27 mouse cellular contexts compared by ENCODE assay signal in the genomic region with DNA sequence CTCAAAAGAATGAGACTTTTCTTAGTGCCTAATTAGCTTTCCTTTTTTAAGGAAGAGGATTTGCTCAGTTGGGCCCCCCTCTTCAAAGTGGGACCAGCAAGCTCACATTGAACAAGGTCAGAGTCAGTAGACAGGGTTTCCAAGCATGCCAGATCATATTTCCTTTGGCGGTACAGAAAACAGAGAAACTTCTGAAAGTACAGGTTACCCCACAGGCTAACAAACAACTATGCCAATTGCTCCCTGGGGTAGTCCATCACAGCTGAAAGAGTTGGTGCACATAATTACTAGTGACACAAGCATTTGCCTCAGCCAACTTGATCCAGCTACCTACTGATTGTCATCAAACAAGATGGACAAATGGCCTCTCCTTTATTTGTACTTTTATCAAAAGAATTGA.
DNase-seq lines count a peak whose midpoint lies in the region; ATAC-seq and TF ChIP-seq lines count a peak whose summit lies in the region.
"Had no signal": no experiment of that assay in that cellular context is flagged by ENCODE, and none has a peak within 500 bp of the region (broad histone marks: within the 10 kb centered on the region; RNA-seq: fewer than 3 reads in every experiment).

No protein-coding gene starts in this region.

- H3K4me3 ChIP-seq in hindbrain, postnatal 0 days (ENCODE audit: low read length) = no peak overlapping the region
- H3K4me3 ChIP-seq in hindbrain, embryonic 16.5 days (ENCODE audit: low read length) = no peak overlapping the region
- no peak overlapping the region for H3K4me3 ChIP-seq in hindbrain, embryonic 13.5 days
- H3K4me3 ChIP-seq: embryonic facial prominence, embryonic 13.5 days; hindbrain, embryonic 10.5 days; left cerebral cortex, adult 2 months; liver, embryonic 12.5 days; megakaryocyte, embryonic 14.5 days; midbrain, embryonic 13.5 days; stomach, embryonic 15.5 days had no signal

- no peaks in the 10 kb centered on the region for H3K36me3 ChIP-seq in hindbrain, postnatal 0 days (ENCODE audit: insufficient read depth, low read length)
- H3K36me3 ChIP-seq in hindbrain, embryonic 16.5 days (ENCODE audit: control insufficient read depth, insufficient read depth, low read length) = no peaks in the 10 kb centered on the region
- no peaks in the 10 kb centered on the region for H3K36me3 ChIP-seq in hindbrain, embryonic 13.5 days
- H3K36me3 ChIP-seq: embryonic facial prominence, embryonic 13.5 days; G1E; hindbrain, embryonic 10.5 days; liver, embryonic 12.5 days; midbrain, embryonic 13.5 days; stomach, embryonic 15.5 days had no signal

- no peak overlapping the region for H3K9ac ChIP-seq in hindbrain, postnatal 0 days (replicated peaks; ENCODE audit: low read length)
- no peak overlapping the region for H3K9ac ChIP-seq in hindbrain, embryonic 16.5 days (ENCODE audit: low read depth, low read length)
- no peak overlapping the region for H3K9ac ChIP-seq in hindbrain, embryonic 13.5 days
- H3K9ac ChIP-seq: embryonic facial prominence, embryonic 13.5 days; liver, embryonic 12.5 days; liver, postnatal 0 days; midbrain, embryonic 13.5 days; stomach, embryonic 15.5 days had no signal

- 53% methylated on average over 1 of the region's 1 CpGs for WGBS in hindbrain, postnatal 0 days
- WGBS in hindbrain, embryonic 16.5 days = 69% methylated on average over 1 of the region's 1 CpGs
- WGBS in hindbrain, embryonic 13.5 days = 79% methylated on average over 1 of the region's 1 CpGs

- TF ChIP-seq CTCF in hindbrain, postnatal 0 days (IDR thresholded peaks at IDR 0.05; ENCODE audit: low read depth) = no peak

- DNase-seq in cerebellum, postnatal 14 days = peak; percentile 26 to 63
- DNase-seq in cerebellum, postnatal 25 days = no peak
- DNase-seq in hindbrain, postnatal 0 days (ENCODE audit: low spot score) = peak; percentile 31
- DNase-seq in embryo, embryonic 10.5 days (ENCODE audit: low spot score) = peak; percentile 42
- peak; percentile 47 for DNase-seq in retina, embryonic 14.5 days (ENCODE audit: low spot score)
- no peak for DNase-seq in layer of hippocampus, postnatal 25 days (ENCODE audit: extremely low spot score in 1 of 2, low spot score in 1 of 2)
- DNase-seq: adrenal gland, postnatal 25 days; cerebellum, adult 18-20 months; gastrocnemius, postnatal 14 days; heart, postnatal 14 days; kidney, adult 8-10 months; kidney, postnatal 10 days; liver, postnatal 0 days; lung, postnatal 4 days; right cerebral cortex, postnatal 25 days had no signal

- H3K27ac ChIP-seq in hindbrain, postnatal 0 days = no peak overlapping the region
- H3K27ac ChIP-seq in hindbrain, embryonic 16.5 days (ENCODE audit: low read depth, low read length) = no peak overlapping the region
- H3K27ac ChIP-seq in hindbrain, embryonic 13.5 days = no peak overlapping the region
- H3K27ac ChIP-seq: embryonic facial prominence, embryonic 13.5 days; hindbrain, embryonic 10.5 days; left cerebral cortex, adult 2 months; liver, embryonic 12.5 days; midbrain, embryonic 13.5 days; stomach, embryonic 15.5 days had no signal

- no peaks in the 10 kb centered on the region for H3K4me1 ChIP-seq in hindbrain, postnatal 0 days (ENCODE audit: insufficient read depth, low read length)
- H3K4me1 ChIP-seq in hindbrain, embryonic 16.5 days (ENCODE audit: control insufficient read depth, insufficient read depth, low read depth, low read length) = no peaks in the 10 kb centered on the region
- H3K4me1 ChIP-seq in hindbrain, embryonic 13.5 days (replicated peaks) = no peaks in the 10 kb centered on the region
- H3K4me1 ChIP-seq: embryonic facial prominence, embryonic 13.5 days; hindbrain, embryonic 10.5 days; liver, embryonic 12.5 days; megakaryocyte, embryonic 14.5 days; midbrain, embryonic 13.5 days; stomach, embryonic 15.5 days had no signal

- H3K27me3 ChIP-seq in hindbrain, postnatal 0 days (ENCODE audit: insufficient read depth, low read length) = no peaks in the 10 kb centered on the region
- H3K27me3 ChIP-seq in hindbrain, embryonic 16.5 days (replicated peaks; ENCODE audit: control insufficient read depth, insufficient read depth, low read length) = no peaks in the 10 kb centered on the region
- no peaks in the 10 kb centered on the region for H3K27me3 ChIP-seq in hindbrain, embryonic 13.5 days
- H3K27me3 ChIP-seq: embryonic facial prominence, embryonic 13.5 days; liver, embryonic 12.5 days; megakaryocyte, embryonic 14.5 days; midbrain, embryonic 13.5 days; stomach, embryonic 15.5 days had no signal

- no peak overlapping the region for H3K4me2 ChIP-seq in hindbrain, postnatal 0 days (ENCODE audit: low read depth, low read length)
- no peak overlapping the region for H3K4me2 ChIP-seq in hindbrain, embryonic 16.5 days (ENCODE audit: low read length)
- H3K4me2 ChIP-seq in hindbrain, embryonic 13.5 days = no peak overlapping the region
- H3K4me2 ChIP-seq: embryonic facial prominence, embryonic 13.5 days; liver, embryonic 12.5 days; midbrain, embryonic 13.5 days; stomach, embryonic 15.5 days had no signal

- no peaks in the 10 kb centered on the region for H3K9me3 ChIP-seq in hindbrain, postnatal 0 days (ENCODE audit: low read length)
- H3K9me3 ChIP-seq in hindbrain, embryonic 16.5 days (ENCODE audit: control insufficient read depth, low read length) = no peaks in the 10 kb centered on the region
- no peaks in the 10 kb centered on the region for H3K9me3 ChIP-seq in hindbrain, embryonic 13.5 days
- H3K9me3 ChIP-seq: embryonic facial prominence, embryonic 13.5 days; G1E; hindbrain, embryonic 10.5 days; liver, embryonic 12.5 days; megakaryocyte, embryonic 14.5 days; midbrain, embryonic 13.5 days; stomach, embryonic 15.5 days had no signal

- no peak for ATAC-seq in hindbrain, postnatal 0 days
- ATAC-seq in hindbrain, embryonic 16.5 days = no peak
- ATAC-seq in hindbrain, embryonic 13.5 days (ENCODE audit: low FRiP score) = no peak
- ATAC-seq: intestine, embryonic 16.5 days; liver, embryonic 12.5 days; liver, postnatal 0 days; lung, postnatal 0 days; midbrain, embryonic 13.5 days had no signal

Comparison
In these comparisons a context has a peak if more than half of its experiments do, and no peak if none do; other contexts are left out.
1. DNase-seq: peak in cerebellum, postnatal 14 days (2 of 2), hindbrain, postnatal 0 days (single experiment), embryo, embryonic 10.5 days (single experiment) and retina, embryonic 14.5 days (single experiment); none in cerebellum, postnatal 25 days (0 of 2) and layer of hippocampus, postnatal 25 days (0 of 2).